Mouse (Mus musculus) midbrain, postnatal 0 days (tissue): ENCODE data around the gene Lrp2. TPM values are rescaled to one million over a fixed set of nuclear protein-coding genes. Genes with fewer than 3 reads are reported as not detected.

ENCODE experiments used
- ATAC-seq: fragments of 200-750 bp; cut with Nextera tagmentation; 2 replicates; pipeline ENCODE4 v1.8.0; 2017; ENCODE audit warnings: moderate number of reproducible peaks, mild to moderate bottlenecking, moderate TSS enrichment, moderate library complexity; ENCODE audit not compliant: low FRiP score
- DNase-seq: peaks from one replicate; pipeline ENCODE4 v3.0.0-alpha.2; 2015; ENCODE audit warnings: low spot score
- H3K27ac ChIP-seq: fragments of 300-500 bp; sonication (generic); 2 replicates; pipeline ENCODE4 v1.5.1; 2014; ENCODE audit warnings: low read depth, mild to moderate bottlenecking, low read length, mixed read lengths
- H3K27me3 ChIP-seq: fragments of 300-500 bp; sonication (generic); 2 replicates; pipeline ENCODE4 v1.6.1; 2014; ENCODE audit warnings: low read length, control low read depth, mixed read lengths; ENCODE audit not compliant: insufficient read depth
- H3K36me3 ChIP-seq: fragments of 300-500 bp; sonication (generic); 2 replicates; pipeline ENCODE4 v1.6.1; 2014; ENCODE audit warnings: low read length, control low read depth, mixed read lengths; ENCODE audit not compliant: insufficient read depth
- H3K4me1 ChIP-seq: fragments of 300-500 bp; sonication (generic); 2 replicates; pipeline ENCODE4 v1.6.1; 2014; ENCODE audit warnings: mild to moderate bottlenecking, control low read depth, antibody characterized with exemption, low read length, mixed read lengths; ENCODE audit not compliant: insufficient read depth
- H3K4me2 ChIP-seq: fragments of 300-500 bp; sonication (generic); 2 replicates; pipeline ENCODE4 v1.6.1; 2014; ENCODE audit warnings: low read depth, mild to moderate bottlenecking, low read length, mixed read lengths; ENCODE audit not compliant: poor library complexity, severe bottlenecking
- H3K4me3 ChIP-seq: fragments of 300-500 bp; sonication (generic); 2 replicates; pipeline ENCODE4 v1.5.1; 2014; ENCODE audit warnings: low read depth, mild to moderate bottlenecking, low read length, moderate library complexity
- H3K9ac ChIP-seq: fragments of 300-500 bp; sonication (generic); replicated peaks from 2 replicates; pipeline ENCODE4 v1.6.1; 2014; ENCODE audit warnings: mild to moderate bottlenecking, low read length, moderate library complexity, mixed read lengths; ENCODE audit not compliant: poor library complexity, severe bottlenecking
- H3K9me3 ChIP-seq: fragments of 300-500 bp; sonication (generic); 2 replicates; pipeline ENCODE4 v1.6.1; 2016; ENCODE audit warnings: low read length, control low read depth
- CTCF ChIP-seq: IDR thresholded peaks from 2 replicates; pipeline ENCODE4 v1.5.1; 2016; ENCODE audit warnings: antibody characterized with exemption, mild to moderate bottlenecking
- WGBS: fragments of 180-500 bp; shearing (Covaris S2); extraction: QIAGEN DNeasy Blood & Tissue Kit; methylation state at CpG from one replicate; pipeline ENCODE4 v1.1.7; 2014; 5-methylcytosine and 5-hydroxymethylcytosine counted together
- polyA plus RNA-seq: library from polyadenylated mRNA; unstranded; fragments of >200 nt; fragmentation: Nextera tagmentation; extraction: Ambion mirVana; gene quantifications from 2 replicates; pipeline ENCODE4 v1.2.1, GENCODE M21; 2015
- total RNA-seq: library from RNA; depleted of rRNA; stranded (reverse); fragments of >200 nt; gene quantifications from 2 replicates; pipeline ENCODE4 v1.2.3, GENCODE M21; 2014

Lrp2 gene
- total and polyA plus RNA-seq, 2 experiments from 2014 or later = 0.22 to 2.3 TPM

DNA sequence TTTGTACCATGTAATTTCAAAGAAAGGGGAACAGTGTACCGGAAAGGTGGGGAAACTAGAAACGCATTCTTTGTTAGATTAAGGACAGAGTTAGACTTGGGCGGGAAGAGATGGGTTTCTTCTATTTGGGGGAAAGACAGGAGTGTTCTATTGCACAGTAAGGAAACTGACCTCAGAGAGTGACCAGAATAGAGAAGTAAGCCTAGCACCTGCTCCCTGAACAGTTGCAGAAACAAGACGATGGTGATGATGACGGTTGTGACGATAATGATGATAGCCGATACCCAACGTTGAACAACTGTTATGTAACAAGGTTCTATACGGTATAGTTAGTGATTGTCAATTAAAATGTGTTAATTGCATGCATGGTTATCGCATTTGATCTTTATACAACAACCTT, 171.3 kb downstream of the Lrp2 start:
- no peak for DNase-seq
- no peak for TF ChIP-seq CTCF
- Histone ChIP-seq H3K27me3 (no peaks in the 10 kb centered on the region), H3K4me3 (no peak overlapping the region), H3K9ac (no peak overlapping the region), H3K36me3 (no peaks in the 10 kb centered on the region), H3K27ac (no peak overlapping the region), H3K4me2 (no peak overlapping the region), H3K4me1 (peaks cover 7% of the 10 kb centered on the region; the same call in 1 of the 2 replicates), H3K9me3 (no peaks in the 10 kb centered on the region)
- no peak for ATAC-seq
- 95% methylated on average over 10 of the region's 10 CpGs for WGBS

DNA sequence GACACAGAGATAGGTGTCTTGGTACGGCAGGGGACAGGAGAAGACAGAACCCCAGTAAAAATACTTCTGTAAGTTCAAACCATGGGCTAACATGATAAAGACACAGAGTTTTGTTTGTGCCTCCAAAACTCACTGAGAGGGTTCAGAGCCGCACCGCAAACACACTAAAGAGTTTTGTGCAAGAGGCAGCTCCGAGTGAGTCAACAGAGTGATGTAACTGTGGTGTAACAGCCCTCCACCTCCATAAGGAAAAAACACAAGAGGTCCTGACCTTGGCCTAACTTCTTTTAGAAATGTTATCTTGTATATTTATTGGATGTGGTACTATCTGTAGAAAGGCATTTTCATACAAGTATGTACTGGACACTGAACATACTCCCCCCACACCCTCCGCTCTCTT, 180.2 kb downstream of the Lrp2 start:
- Histone ChIP-seq H3K36me3 (no peaks in the 10 kb centered on the region), H3K27ac (no peak overlapping the region), H3K27me3 (no peaks in the 10 kb centered on the region), H3K9ac (no peak overlapping the region), H3K9me3 (no peaks in the 10 kb centered on the region), H3K4me2 (no peak overlapping the region), H3K4me3 (no peak overlapping the region), H3K4me1 (no peaks in the 10 kb centered on the region)
- no peak for TF ChIP-seq CTCF
- ATAC-seq = no peak
- no peak for DNase-seq
- 93% methylated on average over 5 of the region's 5 CpGs for WGBS

DNA sequence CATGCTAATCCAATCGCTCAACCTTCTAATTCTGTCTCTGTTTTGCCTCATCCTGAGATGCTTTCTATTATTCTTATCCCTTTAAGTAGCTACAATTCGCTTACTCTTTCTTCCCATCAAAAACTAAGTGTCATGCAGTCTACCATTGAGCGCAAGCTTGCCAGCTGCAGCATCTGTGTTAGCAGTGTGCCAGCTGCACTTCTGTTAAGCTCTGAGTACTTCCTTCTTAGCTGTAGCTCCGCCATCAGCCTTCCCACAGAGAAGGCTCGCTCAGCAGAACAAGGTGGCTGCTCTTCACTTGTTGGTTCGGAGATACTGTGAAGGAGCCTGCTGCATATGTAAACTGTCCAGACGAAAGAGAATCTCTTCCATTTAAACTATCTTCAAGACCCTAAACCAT, 183.6 kb downstream of the Lrp2 start:
- no peak overlapping the region for H3K9ac ChIP-seq
- no peak for TF ChIP-seq CTCF
- WGBS = 81% methylated on average over 7 of the region's 7 CpGs
- no peaks in the 10 kb centered on the region for H3K9me3 ChIP-seq
- no peak overlapping the region for H3K4me3 ChIP-seq
- H3K36me3 ChIP-seq = no peaks in the 10 kb centered on the region
- no peaks in the 10 kb centered on the region for H3K4me1 ChIP-seq
- no peak for ATAC-seq
- DNase-seq = peak; percentile 31
- no peak overlapping the region for H3K27ac ChIP-seq
- no peaks in the 10 kb centered on the region for H3K27me3 ChIP-seq
- no peak overlapping the region for H3K4me2 ChIP-seq

DNA sequence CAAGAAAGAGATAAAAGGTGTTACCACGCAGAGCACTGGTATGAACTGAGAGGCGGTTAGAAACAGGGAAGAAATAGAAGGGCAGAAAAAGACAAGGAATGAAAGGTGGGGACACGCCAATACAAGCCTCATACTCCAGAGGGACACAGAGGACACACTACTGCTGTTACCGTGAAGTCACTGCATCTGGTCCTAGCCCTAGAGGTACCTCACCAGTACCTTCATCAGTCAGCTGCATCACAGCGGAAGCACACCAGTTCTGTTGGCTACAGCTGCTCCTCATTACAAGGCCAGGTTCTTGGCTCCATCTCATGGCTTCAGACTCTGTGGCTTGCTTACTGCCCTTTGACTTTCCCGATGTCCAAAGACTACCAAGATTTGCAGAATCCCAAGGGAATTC, 184.0 kb downstream of the Lrp2 start:
- ATAC-seq = no peak

DNA sequence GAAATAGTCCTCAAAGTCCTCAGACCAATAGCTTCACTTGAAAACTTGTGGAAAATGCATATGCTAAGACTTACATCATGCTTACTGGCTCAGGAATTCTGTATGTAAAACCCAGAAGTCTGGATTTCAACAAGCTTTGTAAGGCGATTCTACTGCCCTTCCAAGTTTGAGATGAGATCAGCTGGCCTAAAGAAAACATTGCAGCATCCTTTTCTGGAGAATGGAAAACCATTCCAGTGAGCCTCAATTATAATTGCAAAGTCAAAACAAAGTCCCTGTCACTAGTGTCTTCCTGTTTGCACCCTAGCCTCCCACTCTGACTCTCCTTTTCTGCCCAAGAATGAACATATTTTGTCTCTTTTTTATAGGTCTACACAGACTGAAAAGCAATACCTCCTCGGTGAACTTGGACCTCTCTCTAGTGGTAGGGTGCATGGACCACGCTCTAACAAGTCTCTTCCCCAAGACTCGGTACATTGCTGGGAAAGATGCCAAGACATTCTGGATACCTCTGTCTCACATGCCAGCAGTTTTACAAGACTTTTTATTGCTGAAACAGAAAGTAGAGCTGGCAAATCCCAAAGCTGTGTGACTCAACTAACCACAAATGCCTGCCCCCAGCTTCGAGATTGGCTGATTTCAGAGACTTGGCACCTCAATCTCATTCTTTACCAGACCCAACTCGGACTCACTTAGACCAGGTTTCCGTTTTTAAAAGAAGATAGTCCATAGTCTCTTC, 184.8 kb downstream of the Lrp2 start:
- no peak for ATAC-seq
- Histone ChIP-seq H3K27me3 (no peaks in the 10 kb centered on the region), H3K4me1 (no peaks in the 10 kb centered on the region), H3K27ac (no peak overlapping the region), H3K4me2 (no peak overlapping the region), H3K36me3 (no peaks in the 10 kb centered on the region), H3K4me3 (no peak overlapping the region), H3K9ac (no peak overlapping the region), H3K9me3 (no peaks in the 10 kb centered on the region)
- TF ChIP-seq CTCF = no peak
- no peak for DNase-seq
- 80% methylated on average over 7 of the region's 7 CpGs for WGBS

More for the DNA sequence above, 184.0 kb downstream of the Lrp2 start:
- Histone ChIP-seq H3K4me1 (no peaks in the 10 kb centered on the region), H3K9ac (no peak overlapping the region), H3K4me2 (no peak overlapping the region), H3K27me3 (no peaks in the 10 kb centered on the region), H3K4me3 (no peak overlapping the region), H3K9me3 (no peaks in the 10 kb centered on the region), H3K27ac (no peak overlapping the region), H3K36me3 (no peaks in the 10 kb centered on the region)
- no peak for DNase-seq
- 92% methylated on average over 6 of the region's 6 CpGs for WGBS
- no peak for TF ChIP-seq CTCF

DNA sequence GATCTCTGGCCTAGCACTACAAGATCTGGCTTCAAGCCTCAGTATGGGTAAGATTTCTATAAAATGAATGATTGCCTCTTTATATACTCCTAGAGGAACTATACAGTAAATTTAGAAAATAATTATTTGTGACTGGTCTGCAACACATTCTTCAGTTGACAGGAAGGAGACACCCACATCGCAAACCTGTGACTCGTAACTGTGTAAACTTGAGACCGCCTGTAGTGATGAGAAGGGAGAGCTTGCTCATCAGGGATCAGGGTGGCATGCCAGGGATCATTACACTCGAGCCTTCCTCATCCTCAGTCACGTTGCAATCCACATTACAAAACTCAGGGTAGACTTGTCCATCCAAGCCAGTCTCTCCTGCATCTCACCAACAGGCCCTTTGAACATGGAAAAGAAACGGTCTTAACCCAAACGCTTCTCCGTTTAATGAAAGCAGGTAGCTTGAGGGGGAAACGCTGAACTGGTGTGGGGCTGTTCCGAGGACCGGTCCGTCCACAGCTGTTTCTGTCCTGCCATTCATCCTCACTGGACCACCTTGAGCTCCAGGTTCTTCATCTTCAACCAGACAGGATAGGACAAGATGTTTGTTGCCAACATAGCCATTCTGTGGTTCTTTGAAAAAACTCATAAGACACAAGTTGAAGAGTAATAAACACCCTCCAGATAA, 189.0 kb downstream of the Lrp2 start:
- DNase-seq = no peak

More for the DNA sequence above, 189.0 kb downstream of the Lrp2 start:
- H3K4me3 ChIP-seq = no peak overlapping the region
- H3K4me1 ChIP-seq = no peaks in the 10 kb centered on the region
- H3K4me2 ChIP-seq = no peak overlapping the region
- WGBS = 91% methylated on average over 12 of the region's 12 CpGs
- no peaks in the 10 kb centered on the region for H3K27me3 ChIP-seq
- ATAC-seq = no peak
- H3K9me3 ChIP-seq = no peaks in the 10 kb centered on the region
- H3K9ac ChIP-seq = no peak overlapping the region
- no peak overlapping the region for H3K27ac ChIP-seq
- H3K36me3 ChIP-seq = no peaks in the 10 kb centered on the region
- no peak for TF ChIP-seq CTCF
